ENCODE assay signal across 10 mouse cellular contexts in genomic region chr14:20658326-20658725, GRCm38 (mm10). TPM values are rescaled to one million over a fixed set of nuclear protein-coding genes. Genes with fewer than 3 reads are reported as not detected.
DNase-seq lines count a peak whose midpoint lies in the region; ATAC-seq and TF ChIP-seq lines count a peak whose summit lies in the region.
"Had no signal": no experiment of that assay in that cellular context is flagged by ENCODE, and none has a peak within 500 bp of the region (broad histone marks: within the 10 kb centered on the region; RNA-seq: fewer than 3 reads in every experiment).

No protein-coding gene starts in this region.

- no peak for ATAC-seq in heart, embryonic 16.5 days (replicated peaks; ENCODE audit: extremely low read depth, insufficient read depth, low FRiP score)
- no peak for ATAC-seq in heart, embryonic 12.5 days (ENCODE audit: insufficient number of reproducible peaks, low FRiP score)
- no peak for ATAC-seq in megakaryocyte, adult 5-6 weeks (ENCODE audit: poor library complexity, severe bottlenecking)

- intact Hi-C loops in left cerebral cortex, postnatal 14 days (cut with DNase I), result no loop called here

- H3K36me3 ChIP-seq in heart, embryonic 16.5 days (ENCODE audit: control insufficient read depth, insufficient read depth), result no peaks in the 10 kb centered on the region
- peaks cover 22% of the 10 kb centered on the region; the same call in 1 of the 2 replicates for H3K36me3 ChIP-seq in heart, embryonic 12.5 days
- H3K36me3 ChIP-seq in spleen, adult 2 months (ENCODE audit: control insufficient read depth, insufficient read depth, low read length), result no peaks in the 10 kb centered on the region
- H3K36me3 ChIP-seq: midbrain, embryonic 12.5 days had no signal

- peaks cover 27% of the 10 kb centered on the region for H3K4me1 ChIP-seq in heart, embryonic 16.5 days (ENCODE audit: control insufficient read depth, insufficient read depth, low read length)
- H3K4me1 ChIP-seq in heart, embryonic 12.5 days (replicated peaks), result peaks cover 56% of the 10 kb centered on the region
- no peaks in the 10 kb centered on the region for H3K4me1 ChIP-seq in spleen, adult 2 months (ENCODE audit: control insufficient read depth, insufficient read depth, insufficient read length)

- no peaks in the 10 kb centered on the region for H3K9me3 ChIP-seq in heart, embryonic 16.5 days (replicated peaks; ENCODE audit: control insufficient read depth, low read length)
- H3K9me3 ChIP-seq in heart, embryonic 12.5 days (replicated peaks), result no peaks in the 10 kb centered on the region
- H3K9me3 ChIP-seq: midbrain, embryonic 12.5 days had no signal

- H3K4me2 ChIP-seq in heart, embryonic 16.5 days (ENCODE audit: low read depth, low read length), result no peak overlapping the region
- no peak overlapping the region for H3K4me2 ChIP-seq in heart, embryonic 12.5 days
- H3K4me2 ChIP-seq: midbrain, embryonic 12.5 days had no signal

- peak overlapping the region; percentile 48; the same call in 1 of the 2 replicates for H3K27ac ChIP-seq in heart, embryonic 16.5 days (ENCODE audit: low read length)
- H3K27ac ChIP-seq in heart, embryonic 12.5 days (ENCODE audit: poor library complexity, severe bottlenecking), result no peak overlapping the region
- no peak overlapping the region for H3K27ac ChIP-seq in spleen, adult 2 months (ENCODE audit: insufficient read depth, low read length)
- H3K27ac ChIP-seq: midbrain, embryonic 12.5 days had no signal

- TF ChIP-seq CTCF in spleen, adult 2 months (IDR thresholded peaks at IDR 0.05; ENCODE audit: extremely low read depth, insufficient read depth, insufficient read length, insufficient replicate concordance), result peak; percentile 8; the same call in 1 of the 2 replicates
- peak; percentile 66; the same call in 1 of the 2 replicates for TF ChIP-seq CTCF in brain, embryonic 14.5 days (IDR thresholded peaks at IDR 0.05; ENCODE audit: borderline replicate concordance, extremely low read depth, insufficient read depth, insufficient read length)

- TF ChIP-seq POLR2A in spleen, adult 2 months (IDR thresholded peaks at IDR 0.05; ENCODE audit: low read depth, low read length), result no peak
- TF ChIP-seq POLR2A in brain, embryonic 14.5 days (IDR thresholded peaks at IDR 0.05; ENCODE audit: borderline replicate concordance, extremely low read depth, insufficient read depth, insufficient read length, poor library complexity, severe bottlenecking), result no peak

- no peak overlapping the region for H3K9ac ChIP-seq in heart, embryonic 16.5 days (ENCODE audit: low read length)
- H3K9ac ChIP-seq in heart, embryonic 12.5 days, result no peak overlapping the region
- H3K9ac ChIP-seq: midbrain, embryonic 12.5 days had no signal

- H3K27me3 ChIP-seq in heart, embryonic 16.5 days (ENCODE audit: control insufficient read depth, insufficient read depth, low read length), result no peaks in the 10 kb centered on the region
- no peaks in the 10 kb centered on the region for H3K27me3 ChIP-seq in heart, embryonic 12.5 days (replicated peaks)
- H3K27me3 ChIP-seq in spleen, adult 2 months (ENCODE audit: control insufficient read depth, insufficient read depth, low read length), result 0 out of 2 replicates have a peak, but pooled peaks cover 2% of the 10 kb centered on the region

- no peak for DNase-seq in spleen, adult 2 months (ENCODE audit: low read depth in 1 of 2, low spot score in 2 of 2)
- DNase-seq in spleen, adult 12 weeks (ENCODE audit: low spot score), result no peak
- peak; percentile 67 for DNase-seq in brain, embryonic 14.5 days (ENCODE audit: low read depth)
- DNase-seq in left cerebral cortex, postnatal 14 days (ENCODE audit: low spot score in 2 of 2), result peak; percentile 70 to 80
- no peak for DNase-seq in gastrocnemius, postnatal 25 days

- no peak overlapping the region for H3K4me3 ChIP-seq in heart, embryonic 16.5 days (ENCODE audit: low read length)
- no peak overlapping the region for H3K4me3 ChIP-seq in heart, embryonic 12.5 days
- H3K4me3 ChIP-seq in spleen, adult 2 months (ENCODE audit: extremely low read depth, insufficient read depth, insufficient read length), result no peak overlapping the region
- H3K4me3 ChIP-seq: midbrain, embryonic 12.5 days had no signal

RNA-seq across cellular contexts. Expression of gene Myoz1, which starts 2.0 kb away (rescaled TPM):
- polyA plus RNA-seq in heart, embryonic 16.5 days (2015; fragmentation: Nextera tagmentation; extraction: Ambion mirVana), result 12.0 and 14.9 TPM in 2 replicates
- 19.2 and 19.7 TPM in 2 replicates for polyA plus RNA-seq in heart, embryonic 12.5 days (2016; fragmentation: Nextera tagmentation; extraction: Ambion mirVana)
- not detected in 2 replicates for polyA plus RNA-seq in spleen, adult 2 months (2012; rRNA removed)
- 0.10 and 0.16 TPM in 2 replicates for polyA plus RNA-seq in brain, embryonic 14.5 days (2012; rRNA removed)
- not detected for total RNA-seq in left cerebral cortex, postnatal 14 days (2021)
- total RNA-seq in gastrocnemius, postnatal 25 days (2021), result 1,000 to 10,000 TPM; 2,514 to 2,966 TPM
- total RNA-seq in megakaryocyte, adult 5-6 weeks (2015), result 0.76 TPM in 1 of 2 replicates, not detected in the other
- 0.51 TPM in 1 of 2 replicates, not detected in the other for total RNA-seq in megakaryocyte, adult 5-6 weeks (2017)
- polyA plus RNA-seq: intestine, embryonic 14.5 days had no signal

RNA-seq across cellular contexts. Expression of gene Synpo2l, which starts 9.8 kb away (rescaled TPM):
- polyA plus RNA-seq in heart, embryonic 16.5 days (2015; fragmentation: Nextera tagmentation; extraction: Ambion mirVana), result 172 and 183 TPM in 2 replicates
- 181 and 191 TPM in 2 replicates for polyA plus RNA-seq in heart, embryonic 12.5 days (2016; fragmentation: Nextera tagmentation; extraction: Ambion mirVana)
- 0.05 and 0.07 TPM in 2 replicates for polyA plus RNA-seq in spleen, adult 2 months (2012; rRNA removed)
- polyA plus RNA-seq in brain, embryonic 14.5 days (2012; rRNA removed), result 0.23 and 0.27 TPM in 2 replicates
- total RNA-seq in left cerebral cortex, postnatal 14 days (2021), result under 1 TPM; 0.47 to 0.64 TPM
- 100 to 1,000 TPM; 135 to 192 TPM for total RNA-seq in gastrocnemius, postnatal 25 days (2021)
- 0.07 TPM in 1 of 2 replicates, not detected in the other for total RNA-seq in megakaryocyte, adult 5-6 weeks (2015)
- not detected in 2 replicates for total RNA-seq in megakaryocyte, adult 5-6 weeks (2017)

RNA-seq across cellular contexts. Expression of gene Sec24c, which starts 15.8 kb away (rescaled TPM):
- 73.2 and 76.2 TPM in 2 replicates for polyA plus RNA-seq in heart, embryonic 16.5 days (2015; fragmentation: Nextera tagmentation; extraction: Ambion mirVana)
- polyA plus RNA-seq in heart, embryonic 12.5 days (2016; fragmentation: Nextera tagmentation; extraction: Ambion mirVana), result 93.4 and 97.4 TPM in 2 replicates
- 181 and 239 TPM in 2 replicates for polyA plus RNA-seq in spleen, adult 2 months (2012; rRNA removed)
- 159 and 187 TPM in 2 replicates for polyA plus RNA-seq in brain, embryonic 14.5 days (2012; rRNA removed)
- total RNA-seq in left cerebral cortex, postnatal 14 days (2021), result 100 to 1,000 TPM in 1 of 2 experiments, 10 to 100 TPM in 1; 87.8 to 109 TPM
- total RNA-seq in gastrocnemius, postnatal 25 days (2021), result 10 to 100 TPM; 65.0 to 68.8 TPM
- 34.2 and 48.4 TPM in 2 replicates for total RNA-seq in megakaryocyte, adult 5-6 weeks (2015)
- total RNA-seq in megakaryocyte, adult 5-6 weeks (2017), result 69.7 and 90.0 TPM in 2 replicates

RNA-seq across cellular contexts. Expression of gene Usp54, which starts 17.5 kb away (rescaled TPM):
- polyA plus RNA-seq in heart, embryonic 16.5 days (2015; fragmentation: Nextera tagmentation; extraction: Ambion mirVana), result 3.8 and 4.5 TPM in 2 replicates
- polyA plus RNA-seq in heart, embryonic 12.5 days (2016; fragmentation: Nextera tagmentation; extraction: Ambion mirVana), result 7.4 and 7.7 TPM in 2 replicates
- 1.9 and 2.1 TPM in 2 replicates for polyA plus RNA-seq in spleen, adult 2 months (2012; rRNA removed)
- 25.1 and 30.3 TPM in 2 replicates for polyA plus RNA-seq in brain, embryonic 14.5 days (2012; rRNA removed)
- total RNA-seq in left cerebral cortex, postnatal 14 days (2021), result 10 to 100 TPM; 29.7 to 35.7 TPM
- 1 to 10 TPM; 3.8 to 5.1 TPM for total RNA-seq in gastrocnemius, postnatal 25 days (2021)
- 1.5 and 2.2 TPM in 2 replicates for total RNA-seq in megakaryocyte, adult 5-6 weeks (2015)
- total RNA-seq in megakaryocyte, adult 5-6 weeks (2017), result 1.8 and 2.5 TPM in 2 replicates

RNA-seq across cellular contexts. Expression of gene Fut11, which starts 36.4 kb away (rescaled TPM):
- 20.5 and 20.6 TPM in 2 replicates for polyA plus RNA-seq in heart, embryonic 16.5 days (2015; fragmentation: Nextera tagmentation; extraction: Ambion mirVana)
- 20.4 and 21.2 TPM in 2 replicates for polyA plus RNA-seq in heart, embryonic 12.5 days (2016; fragmentation: Nextera tagmentation; extraction: Ambion mirVana)
- 10.5 and 20.8 TPM in 2 replicates for polyA plus RNA-seq in spleen, adult 2 months (2012; rRNA removed)
- 21.1 and 24.7 TPM in 2 replicates for polyA plus RNA-seq in brain, embryonic 14.5 days (2012; rRNA removed)
- 10 to 100 TPM; 19.3 to 20.1 TPM for total RNA-seq in left cerebral cortex, postnatal 14 days (2021)
- total RNA-seq in gastrocnemius, postnatal 25 days (2021), result 1 to 10 TPM; 2.7 to 4.0 TPM
- total RNA-seq in megakaryocyte, adult 5-6 weeks (2015), result 9.1 and 12.5 TPM in 2 replicates
- 4.9 and 6.5 TPM in 2 replicates for total RNA-seq in megakaryocyte, adult 5-6 weeks (2017)

Comparison
In these comparisons a context has a peak if more than half of its experiments do, and no peak if none do; other contexts are left out.
1. DNase-seq: peak in brain, embryonic 14.5 days (single experiment) and left cerebral cortex, postnatal 14 days (2 of 2); none in spleen, adult 2 months (0 of 2), spleen, adult 12 weeks (single experiment) and gastrocnemius, postnatal 25 days (single experiment).
2. RNA of gene Myoz1, which starts 2.0 kb away (polyA plus RNA-seq): 19.2 to 19.7 TPM in heart, embryonic 12.5 days and 12.0 to 14.9 TPM in heart, embryonic 16.5 days; 0.10 to 0.16 TPM in brain, embryonic 14.5 days and not detected in spleen, adult 2 months; every median in the first group is over 10 times any median in the second.
3. RNA of gene Synpo2l, which starts 9.8 kb away (polyA plus RNA-seq): 172 to 183 TPM in heart, embryonic 16.5 days and 181 to 191 TPM in heart, embryonic 12.5 days; 0.23 to 0.27 TPM in brain, embryonic 14.5 days and 0.05 to 0.07 TPM in spleen, adult 2 months; every median in the first group is over 100 times any median in the second.